Mouse (Mus musculus) thymus, adult 2 months (tissue): ENCODE results near the gene Wwox.

Experiments used
- CTCF ChIP-seq: fragments of 200-500 bp; IDR thresholded peaks from 2 replicates; pipeline ENCODE4 v1.5.1; 2012; ENCODE audit warnings: mild to moderate bottlenecking, control low read depth, low read length, moderate library complexity, borderline replicate concordance; ENCODE audit not compliant: control insufficient read depth, poor library complexity, insufficient read depth; ENCODE audit errors: extremely low read depth
- POLR2A ChIP-seq: fragments of 200-500 bp; IDR thresholded peaks from 2 replicates; pipeline ENCODE4 v1.6.1; 2012; ENCODE audit warnings: mild to moderate bottlenecking, low read length, control low read depth, moderate library complexity; ENCODE audit not compliant: control insufficient read depth, poor library complexity, insufficient read depth; ENCODE audit errors: extremely low read depth

- TF ChIP-seq POLR2A (no peak), CTCF (no peak)
Measured at GRCm38 (mm10) chr8:115112062-115112461, 672.6 kb downstream of the Wwox start.
